Mouse (Mus musculus): ENCODE data around the gene Sirt6.

- no peak for TF ChIP-seq CTCF (IDR thresholded peaks at IDR 0.05; ENCODE audit: control insufficient read depth, insufficient read depth, insufficient read length)
- no peak for TF ChIP-seq USF1 (IDR thresholded peaks at IDR 0.05; ENCODE audit: low read depth)
- TF ChIP-seq MAX (IDR thresholded peaks at IDR 0.05): no peak
Observed at GRCm38 (mm10) chr10:81619976-81620375, 7.6 kb downstream of the Sirt6 start.
